Mouse (Mus musculus) layer of hippocampus, postnatal 25 days (tissue): ENCODE measurements around the gene Homez. TPM values are rescaled to one million over a fixed set of nuclear protein-coding genes. Genes with fewer than 3 reads are reported as not detected.

Experiments
- DNase-seq, 2 experiments: peaks; one replicate each; pipeline ENCODE4 v3.0.0; 2022; ENCODE audit warnings: mixed read lengths in 2 of 2, low spot score in 1 of 2; ENCODE audit errors: extremely low spot score in 1 of 2
- total RNA-seq, 2 experiments: library from RNA; stranded (reverse); gene quantifications; 2 replicates each; pipeline ENCODE4 v1.2.3; 2021

Homez gene
- total RNA-seq, 2 experiments from 2014 or later, result 21.9 to 23.6 TPM

- no peak for DNase-seq
These were observed 64.6 kb downstream of the Homez start for GRCm38 (mm10) chr14:54806124-54806523.

Other genes with a start within 250 kb of the Homez start
- under 1 TPM; 0.16 to 0.32 TPM for gene Psmb11, start 249.5 kb downstream of the Homez start, total RNA-seq
- gene Gm17606, start 230.0 kb downstream of the Homez start, total RNA-seq, result not detected
- gene Cdh24, start 229.6 kb downstream of the Homez start, total RNA-seq, result 10 to 100 TPM; 17.5 to 22.7 TPM
- 10 to 100 TPM; 27.3 to 28.7 TPM for gene 1700123O20Rik, start 184.7 kb downstream of the Homez start, total RNA-seq
- 100 to 1,000 TPM; 172 to 215 TPM for gene Acin1, start 184.0 kb downstream of the Homez start, total RNA-seq
- gene Gm29776, start 172.1 kb downstream of the Homez start, total RNA-seq, result not detected
- gene Cebpe, start 158.8 kb downstream of the Homez start, total RNA-seq, result not detected
- gene Slc7a8, start 89.0 kb downstream of the Homez start, total RNA-seq, result 10 to 100 TPM; 54.3 to 61.2 TPM
- not detected for gene Rnf212b, start 56.8 kb downstream of the Homez start, total RNA-seq
- gene Ppp1r3e, start 6.6 kb upstream of the Homez start, total RNA-seq, result 10 to 100 TPM; 19.4 to 22.6 TPM
- 100 to 1,000 TPM; 108 to 117 TPM for gene Bcl2l2, start 12.4 kb upstream of the Homez start, total RNA-seq
- 10 to 100 TPM in 1 of 2 experiments, 1 to 10 TPM in 1; 3.1 to 13.8 TPM for gene Gm20521, start 12.5 kb upstream of the Homez start, total RNA-seq
- 100 to 1,000 TPM; 193 to 262 TPM for gene Pabpn1, start 21.5 kb upstream of the Homez start, total RNA-seq
- 100 to 1,000 TPM; 715 to 737 TPM for gene Slc22a17, start 42.2 kb upstream of the Homez start, total RNA-seq
- 10 to 100 TPM; 11.0 to 12.7 TPM for gene Efs, start 55.2 kb upstream of the Homez start, total RNA-seq
- under 1 TPM in 1 of 2 experiments, not detected in 1; 0.59 TPM for gene Il25, start 61.7 kb upstream of the Homez start, total RNA-seq
- gene Cmtm5, start 65.3 kb upstream of the Homez start, total RNA-seq, result 10 to 100 TPM; 75.4 to 89.3 TPM
- gene Myh6, start 96.0 kb upstream of the Homez start, total RNA-seq, result 1 to 10 TPM; 1.4 to 4.8 TPM
- not detected for gene Gm17428, start 106.0 kb upstream of the Homez start, total RNA-seq
- gene Myh7, start 123.7 kb upstream of the Homez start, total RNA-seq, result 10 to 100 TPM in 1 of 2 experiments, 1 to 10 TPM in 1; 7.8 to 10.3 TPM
- gene Ngdn, start 144.5 kb upstream of the Homez start, total RNA-seq, result 10 to 100 TPM; 31.4 to 31.8 TPM
- 10 to 100 TPM; 37.8 to 63.0 TPM for gene Zfhx2, start 221.4 kb upstream of the Homez start, total RNA-seq
- gene Thtpa, start 223.8 kb upstream of the Homez start, total RNA-seq, result 10 to 100 TPM; 21.9 to 22.9 TPM
- 10 to 100 TPM; 15.7 to 19.4 TPM for gene Ap1g2, start 235.6 kb upstream of the Homez start, total RNA-seq
- 100 to 1,000 TPM; 422 to 463 TPM for gene Jph4, start 246.0 kb upstream of the Homez start, total RNA-seq